Mouse (Mus musculus) stomach, embryonic 14.5 days (tissue): ENCODE data around the gene Gm10377. TPM values are rescaled to one million over a fixed set of nuclear protein-coding genes. Genes with fewer than 3 reads are reported as not detected.
"Not testable (repeated sequence)": the region's sequence is repeated elsewhere in the genome, so short reads cannot be mapped to it uniquely, and the experiment has no call there.

Experiments
- ATAC-seq: fragments of 200-750 bp; cut with Nextera tagmentation; 2 replicates; pipeline ENCODE4 v1.8.0; 2017; ENCODE audit warnings: low read depth, moderate TSS enrichment; ENCODE audit not compliant: insufficient number of reproducible peaks, insufficient read depth, low FRiP score
- H3K27ac ChIP-seq: fragments of 300-500 bp; sonication (generic); 2 replicates; pipeline ENCODE4 v1.5.1; 2014; ENCODE audit warnings: mild to moderate bottlenecking, low read length, moderate library complexity, mixed read lengths
- H3K27me3 ChIP-seq: fragments of 300-500 bp; sonication (generic); 2 replicates; pipeline ENCODE4 v1.6.1; 2014; ENCODE audit warnings: low read length, control low read depth, mixed read lengths; ENCODE audit not compliant: control insufficient read depth, insufficient read depth
- H3K36me3 ChIP-seq: fragments of 300-500 bp; sonication (generic); 2 replicates; pipeline ENCODE4 v1.6.1; 2014; ENCODE audit warnings: mild to moderate bottlenecking, control low read depth, low read length, moderate library complexity, mixed read lengths; ENCODE audit not compliant: control insufficient read depth, insufficient read depth
- H3K4me1 ChIP-seq: fragments of 300-500 bp; sonication (generic); 2 replicates; pipeline ENCODE4 v1.6.1; 2014; ENCODE audit warnings: low read length, control low read depth, mixed read lengths; ENCODE audit not compliant: control insufficient read depth, insufficient read depth
- H3K4me2 ChIP-seq: fragments of 300-500 bp; sonication (generic); replicated peaks from 2 replicates; pipeline ENCODE4 v1.6.1; 2014; ENCODE audit warnings: low read depth, low read length, control low read depth
- H3K4me3 ChIP-seq: fragments of 300-500 bp; sonication (generic); 2 replicates; pipeline ENCODE4 v1.5.1; 2014; ENCODE audit warnings: low read depth, low read length, control low read depth
- H3K9ac ChIP-seq: fragments of 300-500 bp; sonication (generic); replicated peaks from 2 replicates; pipeline ENCODE4 v1.6.1; 2014; ENCODE audit warnings: low read depth, mild to moderate bottlenecking, control low read depth, low read length, moderate library complexity, mixed read lengths
- H3K9me3 ChIP-seq: fragments of 300-500 bp; sonication (generic); 2 replicates; pipeline ENCODE4 v1.6.1; 2016; ENCODE audit warnings: low read depth, low read length, control low read depth; ENCODE audit not compliant: control insufficient read depth
- WGBS: fragments of 180-500 bp; shearing (Covaris S2); extraction: QIAGEN DNeasy Blood & Tissue Kit; methylation state at CpG from one replicate; pipeline ENCODE4 v1.1.7; 2014; 5-methylcytosine and 5-hydroxymethylcytosine counted together
- polyA plus RNA-seq: library from polyadenylated mRNA; unstranded; fragments of >200 nt; fragmentation: Nextera tagmentation; extraction: Ambion mirVana; gene quantifications from 2 replicates; pipeline ENCODE4 v1.2.1, GENCODE M21; 2014

Gm10377 gene
- polyA plus RNA-seq: not detected in 2 replicates

DNA sequence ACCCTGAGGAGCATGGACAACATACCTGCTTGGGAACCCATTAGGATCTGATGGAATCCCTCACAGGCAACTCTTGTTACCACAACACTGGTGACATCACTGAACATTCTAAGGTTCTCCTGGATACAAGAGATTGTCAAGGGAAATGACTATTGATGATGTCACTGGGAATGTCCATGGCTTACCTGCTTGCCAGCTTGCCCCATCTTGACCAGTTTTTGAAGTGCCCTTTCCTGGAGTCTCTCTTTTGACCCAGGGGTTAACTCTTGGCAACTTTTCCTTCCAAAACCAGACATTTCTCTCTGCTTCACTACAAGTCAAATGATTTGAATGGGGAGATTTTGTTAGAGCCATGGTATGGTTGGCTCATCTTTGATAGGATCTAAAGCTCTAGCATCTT lies at the start of gene Gm10377:
TSS of gene Gm10377 (minus strand) at position 101 of the 400 bp plus-strand sequence.
- not testable (repeated sequence) for H3K4me2 ChIP-seq, H3K36me3 ChIP-seq, H3K27me3 ChIP-seq, H3K4me3 ChIP-seq, H3K9me3 ChIP-seq, H3K4me1 ChIP-seq, ATAC-seq, H3K9ac ChIP-seq, H3K27ac ChIP-seq

DNA sequence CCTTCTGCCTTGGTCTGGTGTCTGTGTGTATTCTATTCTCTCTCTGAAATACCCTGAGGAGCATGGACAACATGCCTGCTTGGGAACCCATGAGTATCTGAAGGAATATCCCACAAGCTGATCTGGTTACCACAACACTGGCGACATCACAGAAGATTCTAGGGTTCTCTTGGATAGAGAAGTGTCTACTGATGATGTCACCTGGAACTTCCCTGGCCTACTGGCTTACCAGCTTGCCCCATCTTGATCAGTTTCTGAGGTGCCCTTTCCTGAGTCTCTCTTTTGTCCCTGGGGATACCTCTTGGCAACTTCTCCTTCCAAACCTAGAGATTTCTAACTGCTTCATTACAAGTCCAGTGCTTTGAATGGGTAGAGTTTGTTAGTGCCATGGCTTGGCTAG lies 29.1 kb downstream of the Gm10377 start, which contains the start of gene Gm3015:
TSS of gene Gm3015 (minus strand) at position 101 of the 400 bp plus-strand sequence.
- not testable (repeated sequence) for H3K36me3 ChIP-seq, H3K9me3 ChIP-seq, H3K27me3 ChIP-seq, H3K27ac ChIP-seq, H3K9ac ChIP-seq, H3K4me3 ChIP-seq, ATAC-seq, H3K4me1 ChIP-seq, H3K4me2 ChIP-seq
- WGBS: 100% methylated on average over 1 of the region's 1 CpGs

Other genes starting within 250 kb of the Gm10377 start
- not detected in 2 replicates for gene Gm17124, start 198.1 kb downstream of the Gm10377 start, polyA plus RNA-seq
- gene Gm3633, start 156.1 kb downstream of the Gm10377 start, polyA plus RNA-seq: not detected in 2 replicates
- not detected in 2 replicates for gene Gm10378, start 142.0 kb downstream of the Gm10377 start, polyA plus RNA-seq
- not detected in 2 replicates for gene Gm3015, start 29.2 kb downstream of the Gm10377 start, polyA plus RNA-seq
- gene Gm21977, start 55.5 kb upstream of the Gm10377 start, polyA plus RNA-seq: not detected in 2 replicates
- not detected in 2 replicates for gene Gm8082, start 195.6 kb upstream of the Gm10377 start, polyA plus RNA-seq
- gene Gm10376, start 217.6 kb upstream of the Gm10377 start, polyA plus RNA-seq: not detected in 2 replicates